Mouse (Mus musculus): ENCODE results near the gene Mmd2. TPM values are rescaled to one million over a fixed set of nuclear protein-coding genes. Genes with fewer than 3 reads are reported as not detected.

Gene Mmd2
- polyA plus RNA-seq (2012), result not detected in 2 replicates

GRCm38 (mm10) chr5:142608259-142608988 is at the start of gene Mmd2:
Gene Mmd2 (minus strand): TSS chr5:142608800.

DNA sequence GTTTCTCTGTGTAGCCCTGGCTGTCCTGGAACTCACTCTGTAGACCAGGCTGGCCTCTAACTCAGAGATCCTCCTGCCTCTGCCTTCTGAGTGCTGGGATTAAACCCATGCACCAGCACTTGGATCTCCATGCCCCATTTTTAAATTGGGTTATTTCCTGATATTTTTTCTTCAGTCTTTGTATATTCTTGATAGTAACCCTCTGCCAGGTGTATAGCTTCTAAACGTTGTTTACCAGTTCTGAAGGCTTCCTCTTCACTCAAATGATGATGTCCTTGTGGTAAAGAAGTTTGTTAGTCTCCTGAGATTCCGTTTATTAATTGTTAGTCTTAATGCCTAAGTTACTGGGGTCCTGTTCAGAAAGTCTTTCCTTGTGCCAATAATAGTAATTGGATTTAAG is 18.8 kb upstream of the Mmd2 start, which contains the start of gene Wipi2:
Wipi2 (plus strand) TSS at position 301 of the 400 bp plus-strand sequence.

GRCm38 (mm10) chr5:142550706-142551652 is 57.6 kb downstream of the Mmd2 start, which contains the start of gene Radil:
Gene Radil (minus strand): TSS chr5:142551098.

DNA sequence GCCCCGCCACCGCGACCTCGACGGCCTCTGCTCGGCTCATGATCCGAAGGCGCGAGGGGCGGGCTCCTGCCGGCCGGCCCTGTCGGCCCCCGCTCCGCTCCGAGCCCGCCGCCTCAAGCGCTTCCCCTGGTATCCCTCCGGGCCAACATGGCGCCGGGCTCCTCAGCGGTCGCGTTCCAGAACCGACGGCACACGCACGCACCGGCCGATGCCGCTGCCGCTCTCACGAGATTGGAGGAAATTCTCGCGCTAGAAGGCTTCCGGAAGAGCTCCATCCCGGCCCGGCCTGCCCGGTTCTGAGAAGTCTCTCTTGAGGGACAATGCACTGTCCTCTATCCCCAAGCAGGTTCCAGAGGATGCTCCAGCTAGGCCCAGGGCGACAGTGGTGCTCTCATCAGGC is 78.7 kb downstream of the Mmd2 start, which contains the start of gene Papolb:
Papolb (minus strand) TSS at position 162 of the 400 bp plus-strand sequence.

Other genes starting within 250 kb of the Mmd2 start
- 32.9 and 36.0 TPM in 2 replicates for gene Foxk1, start 207.3 kb downstream of the Mmd2 start, polyA plus RNA-seq (2012)
- 56.0 and 57.0 TPM in 2 replicates for gene Ap5z1, start 144.9 kb downstream of the Mmd2 start, polyA plus RNA-seq (2012)
- not detected in 2 replicates for gene Papolb, start 78.7 kb downstream of the Mmd2 start, polyA plus RNA-seq (2012)
- gene Radil, start 57.7 kb downstream of the Mmd2 start, polyA plus RNA-seq (2012), result 0.01 and 0.08 TPM in 2 replicates
- 13.0 and 19.8 TPM in 2 replicates for gene Wipi2, start 18.9 kb upstream of the Mmd2 start, polyA plus RNA-seq (2012)
- 0.03 and 0.19 TPM in 2 replicates for gene Slc29a4, start 83.7 kb upstream of the Mmd2 start, polyA plus RNA-seq (2012)
- 233 and 259 TPM in 2 replicates for gene Tnrc18, start 208.9 kb upstream of the Mmd2 start, polyA plus RNA-seq (2012)

All from megakaryocyte-erythroid progenitor cell, adult 5 weeks (primary cell).